Comparison of ENCODE assay signal across 8 mouse cellular contexts in genomic region chr5:73651061-73651854, GRCm38 (mm10). TPM values are rescaled to one million over a fixed set of nuclear protein-coding genes. Genes with fewer than 3 reads are reported as not detected.
DNase-seq lines count a peak whose midpoint lies in the region; ATAC-seq and TF ChIP-seq lines count a peak whose summit lies in the region.

Gene Spata18, plus strand, starts transcription at chr5:73651379.

- peak within 1 kb of the TSS; percentile 15; the same call in 1 of the 2 replicates for H3K9ac ChIP-seq in limb, embryonic 15.5 days
- peak within 1 kb of the TSS; percentile 48 for H3K9ac ChIP-seq in neural tube, embryonic 11.5 days (ENCODE audit: low read length)

- no peaks in the 10 kb centered on the region for H3K9me3 ChIP-seq in limb, embryonic 15.5 days
- H3K9me3 ChIP-seq in neural tube, embryonic 11.5 days (ENCODE audit: control insufficient read depth, low read length) = no peaks in the 10 kb centered on the region

- TF ChIP-seq POLR2A in lung, adult 2 months (IDR thresholded peaks at IDR 0.05; ENCODE audit: borderline replicate concordance, extremely low read depth, low read depth, low read length) = no peak
- TF ChIP-seq POLR2A in cortical plate, adult 2 months (IDR thresholded peaks at IDR 0.05; ENCODE audit: extremely low read depth, insufficient read depth, low read length) = no peak

- no peak for ATAC-seq in limb, embryonic 15.5 days (ENCODE audit: insufficient number of reproducible peaks, low FRiP score, low TSS enrichment, low read depth)
- ATAC-seq in neural tube, embryonic 11.5 days (ENCODE audit: insufficient read depth, low FRiP score, low TSS enrichment) = peak; percentile 52
- no peak for ATAC-seq in cerebellum, adult (ENCODE audit: insufficient number of reproducible peaks, low FRiP score, low TSS enrichment)

- DNase-seq in lung, adult 2 months = peak; percentile 33
- DNase-seq in lung, postnatal 25 days (ENCODE audit: low spot score) = no peak
- peak; percentile 38 to 58 for DNase-seq in heart, postnatal 10 days
- peak; percentile 52 for DNase-seq in neural tube, embryonic 11.5 days (ENCODE audit: low spot score)
- no peak for DNase-seq in spleen, postnatal 4 days (ENCODE audit: low spot score in 2 of 2)

- peak within 1 kb of the TSS; percentile 65 for H3K4me3 ChIP-seq in lung, adult 2 months (replicated peaks; ENCODE audit: extremely low read depth, low read depth, low read length)
- peak within 1 kb of the TSS; percentile 28 for H3K4me3 ChIP-seq in cortical plate, adult 2 months (ENCODE audit: insufficient read depth, low read length)
- peak within 1 kb of the TSS; percentile 52 for H3K4me3 ChIP-seq in limb, embryonic 15.5 days
- H3K4me3 ChIP-seq in neural tube, embryonic 11.5 days (ENCODE audit: low read depth, low read length) = peak within 1 kb of the TSS; percentile 44

- H3K4me2 ChIP-seq in limb, embryonic 15.5 days = peak within 1 kb of the TSS; percentile 96
- H3K4me2 ChIP-seq in neural tube, embryonic 11.5 days (ENCODE audit: low read depth) = peak within 1 kb of the TSS; percentile 95

- peaks cover 9% of the 10 kb centered on the region for H3K4me1 ChIP-seq in lung, adult 2 months (ENCODE audit: control insufficient read depth, insufficient read depth, low read length)
- peaks cover 4% of the 10 kb centered on the region; the same call in 1 of the 2 replicates for H3K4me1 ChIP-seq in cortical plate, adult 2 months (ENCODE audit: control insufficient read depth, insufficient read depth, low read length)
- H3K4me1 ChIP-seq in limb, embryonic 15.5 days = peaks cover 30% of the 10 kb centered on the region
- peaks cover 13% of the 10 kb centered on the region for H3K4me1 ChIP-seq in neural tube, embryonic 11.5 days (ENCODE audit: control insufficient read depth, insufficient read depth, low read length)

- WGBS in lung, adult 2 months = under 1% methylated on average over 57 of the region's 57 CpGs
- WGBS in limb, embryonic 15.5 days = under 1% methylated on average over 55 of the region's 57 CpGs
- under 1% methylated on average over 56 of the region's 57 CpGs for WGBS in neural tube, embryonic 11.5 days

- no peak for TF ChIP-seq CTCF in lung, adult 2 months (IDR thresholded peaks at IDR 0.05; ENCODE audit: insufficient read depth, low read length)
- TF ChIP-seq CTCF in cortical plate, adult 2 months (IDR thresholded peaks at IDR 0.05; ENCODE audit: extremely low read depth, insufficient read depth, low read length) = no peak

- H3K27ac ChIP-seq in cortical plate, adult 2 months (ENCODE audit: insufficient read depth, low read length) = no peak within 1 kb of the TSS
- no peak within 1 kb of the TSS for H3K27ac ChIP-seq in limb, embryonic 15.5 days
- H3K27ac ChIP-seq in neural tube, embryonic 11.5 days (ENCODE audit: low read depth, low read length) = no peak within 1 kb of the TSS

- no peaks in the 10 kb centered on the region for H3K36me3 ChIP-seq in limb, embryonic 15.5 days
- no peaks in the 10 kb centered on the region for H3K36me3 ChIP-seq in neural tube, embryonic 11.5 days (ENCODE audit: control insufficient read depth, insufficient read depth, low read length)

- peaks cover 45% of the 10 kb centered on the region for H3K27me3 ChIP-seq in limb, embryonic 15.5 days
- peaks cover 46% of the 10 kb centered on the region for H3K27me3 ChIP-seq in neural tube, embryonic 11.5 days (ENCODE audit: control insufficient read depth, insufficient read depth, low read length)

- intact Hi-C loops in heart, postnatal 10 days (cut with DNase I) = no loop called here

RNA-seq across cellular contexts. Expression of gene Spata18, which starts in this region (rescaled TPM):
- 22.3 and 24.2 TPM in 2 replicates for polyA plus RNA-seq in lung, adult 2 months (2012; rRNA removed)
- 0.33 and 0.36 TPM in 2 replicates for polyA plus RNA-seq in cortical plate, adult 2 months (2012; rRNA removed)
- total RNA-seq in heart, postnatal 10 days (2021) = 1 to 10 TPM; 1.8 TPM
- 1.1 and 1.3 TPM in 2 replicates for polyA plus RNA-seq in limb, embryonic 15.5 days (2015; fragmentation: Nextera tagmentation; extraction: Ambion mirVana)
- 0.19 TPM in 1 of 2 replicates, not detected in the other for polyA plus RNA-seq in neural tube, embryonic 11.5 days (2014; fragmentation: Nextera tagmentation; extraction: Ambion mirVana)

Comparison
In these comparisons a context has a peak if more than half of its experiments do, and no peak if none do; other contexts are left out.
1. DNase-seq: peak in lung, adult 2 months (single experiment) and heart, postnatal 10 days (2 of 2); none in lung, postnatal 25 days (single experiment) and spleen, postnatal 4 days (0 of 2).
2. Peak in DNase-seq, ATAC-seq, H3K4me3 ChIP-seq, H3K9ac ChIP-seq and H3K4me2 ChIP-seq in neural tube, embryonic 11.5 days; RNA of the gene not detected or under 1 TPM.
3. Peak in every context shown above with its lines, with median percentiles within 50 percentile points of each other: H3K4me3 ChIP-seq.